Mouse (Mus musculus) liver, adult 2 months (tissue): ENCODE results near the gene Znfx1.
"Not testable (repeated sequence)": the region's sequence is repeated elsewhere in the genome, so short reads cannot be mapped to it uniquely, and the experiment has no call there.

Experiments used
- CTCF ChIP-seq: fragments of 200-500 bp; IDR thresholded peaks from 2 replicates; pipeline ENCODE4 v1.5.1; 2011; ENCODE audit warnings: low read depth, low read length, control low read depth
- POLR2A ChIP-seq: fragments of 200-500 bp; IDR thresholded peaks from 2 replicates; pipeline ENCODE4 v1.6.1; 2011; ENCODE audit warnings: low read length, control low read depth; ENCODE audit not compliant: insufficient read depth; ENCODE audit errors: extremely low read depth

GRCm38 (mm10) chr2:167007565-167007964 is 55.2 kb downstream of the Znfx1 start:
- not testable (repeated sequence) for TF ChIP-seq POLR2A, CTCF
